Mouse (Mus musculus) hindbrain, embryonic 13.5 days (tissue): ENCODE measurements around the gene Bmpr1a. TPM values are rescaled to one million over a fixed set of nuclear protein-coding genes. Genes with fewer than 3 reads are reported as not detected.

ENCODE experiments used
- ATAC-seq: fragments of 200-750 bp; cut with Nextera tagmentation; 2 replicates; pipeline ENCODE4 v1.8.0; 2017; ENCODE audit warnings: moderate TSS enrichment; ENCODE audit not compliant: low FRiP score
- H3K27ac ChIP-seq: fragments of 300-500 bp; sonication (generic); 2 replicates; pipeline ENCODE4 v1.5.1; 2015; ENCODE audit warnings: inconsistent platforms, mild to moderate bottlenecking, moderate library complexity
- H3K27me3 ChIP-seq: fragments of 300-500 bp; sonication (generic); 2 replicates; pipeline ENCODE4 v1.6.1; 2015; ENCODE audit warnings: mild to moderate bottlenecking, inconsistent platforms
- H3K36me3 ChIP-seq: fragments of 300-500 bp; sonication (generic); 2 replicates; pipeline ENCODE4 v1.6.1; 2015; ENCODE audit warnings: mild to moderate bottlenecking, inconsistent platforms
- H3K4me1 ChIP-seq: fragments of 300-500 bp; sonication (generic); replicated peaks from 2 replicates; pipeline ENCODE4 v1.6.1; 2015; ENCODE audit warnings: inconsistent platforms
- H3K4me2 ChIP-seq: fragments of 300-500 bp; sonication (generic); 2 replicates; pipeline ENCODE4 v1.6.1; 2015; ENCODE audit warnings: inconsistent platforms, mild to moderate bottlenecking, moderate library complexity
- H3K4me3 ChIP-seq: fragments of 300-500 bp; sonication (generic); 2 replicates; pipeline ENCODE4 v1.5.1; 2015; ENCODE audit warnings: mild to moderate bottlenecking, inconsistent platforms
- H3K9ac ChIP-seq: fragments of 300-500 bp; sonication (generic); 2 replicates; pipeline ENCODE4 v1.6.1; 2015; ENCODE audit warnings: mild to moderate bottlenecking, inconsistent platforms
- H3K9me3 ChIP-seq: fragments of 300-500 bp; sonication (generic); 2 replicates; pipeline ENCODE4 v1.6.1; 2016; ENCODE audit warnings: inconsistent platforms
- WGBS: fragments of 180-500 bp; shearing (Covaris S2); methylation state at CpG from one replicate; pipeline ENCODE4 v1.1.7; 2015; 5-methylcytosine and 5-hydroxymethylcytosine counted together
- polyA plus RNA-seq: library from polyadenylated mRNA; unstranded; fragments of >200 nt; fragmentation: Nextera tagmentation; extraction: Ambion mirVana; gene quantifications from 2 replicates; pipeline ENCODE4 v1.2.1, GENCODE M21; 2015

Gene Bmpr1a
- polyA plus RNA-seq, 1 experiment from 2014 or later, result 20.5 TPM

- H3K9me3 ChIP-seq, result no peaks in the 10 kb centered on the region
- no peaks in the 10 kb centered on the region for H3K27me3 ChIP-seq
- WGBS, result 49% methylated on average over 6 of the region's 6 CpGs
- H3K4me1 ChIP-seq, result peaks cover 21% of the 10 kb centered on the region
- H3K9ac ChIP-seq, result no peak overlapping the region
- no peak overlapping the region for H3K4me3 ChIP-seq
- peak overlapping the region; percentile 71 for H3K27ac ChIP-seq
- peak; percentile 76; the same call in 1 of the 2 replicates for ATAC-seq
- H3K4me2 ChIP-seq, result no peak overlapping the region
- no peaks in the 10 kb centered on the region for H3K36me3 ChIP-seq
Observed at GRCm38 (mm10) chr14:34483469-34484341, 19.4 kb downstream of the Bmpr1a start.

- no peaks in the 10 kb centered on the region for H3K4me1 ChIP-seq
- no peak overlapping the region for H3K27ac ChIP-seq
- ATAC-seq, result no peak
- no peaks in the 10 kb centered on the region for H3K9me3 ChIP-seq
- no peaks in the 10 kb centered on the region for H3K27me3 ChIP-seq
- H3K4me2 ChIP-seq, result no peak overlapping the region
- H3K36me3 ChIP-seq, result no peaks in the 10 kb centered on the region
- H3K4me3 ChIP-seq, result no peak overlapping the region
- no peak overlapping the region for H3K9ac ChIP-seq
Observed at GRCm38 (mm10) chr14:34471591-34471990, 31.6 kb downstream of the Bmpr1a start.

GRCm38 (mm10) chr14:34466291-34466690, 36.9 kb downstream of the Bmpr1a start:
- Histone ChIP-seq H3K4me2 (no peak overlapping the region), H3K27ac (no peak overlapping the region), H3K4me1 (no peaks in the 10 kb centered on the region; the same call in 1 of the 2 replicates), H3K9ac (no peak overlapping the region), H3K4me3 (no peak overlapping the region), H3K9me3 (no peaks in the 10 kb centered on the region), H3K27me3 (no peaks in the 10 kb centered on the region), H3K36me3 (no peaks in the 10 kb centered on the region)
- no peak for ATAC-seq
- WGBS, result 72% methylated on average over 3 of the region's 3 CpGs

GRCm38 (mm10) chr14:34459386-34459785, 43.8 kb downstream of the Bmpr1a start:
- 90% methylated on average over 2 of the region's 2 CpGs for WGBS

GRCm38 (mm10) chr14:34458880-34459279, 44.3 kb downstream of the Bmpr1a start:
- Histone ChIP-seq H3K4me1 (peaks cover 6% of the 10 kb centered on the region), H3K4me2 (no peak overlapping the region), H3K27me3 (no peaks in the 10 kb centered on the region), H3K36me3 (no peaks in the 10 kb centered on the region), H3K9me3 (no peaks in the 10 kb centered on the region), H3K27ac (no peak overlapping the region), H3K4me3 (no peak overlapping the region), H3K9ac (no peak overlapping the region)
- 88% methylated on average over 1 of the region's 1 CpGs for WGBS
- 0 out of 2 replicates have a peak, but pooled peaks have one; percentile 59 for ATAC-seq

More at GRCm38 (mm10) chr14:34459386-34459785, 43.8 kb downstream of the Bmpr1a start:
- Histone ChIP-seq H3K36me3 (no peaks in the 10 kb centered on the region), H3K27me3 (no peaks in the 10 kb centered on the region), H3K9me3 (no peaks in the 10 kb centered on the region), H3K4me3 (no peak overlapping the region), H3K4me2 (no peak overlapping the region), H3K9ac (no peak overlapping the region), H3K27ac (no peak overlapping the region), H3K4me1 (peaks cover 1% of the 10 kb centered on the region)
- ATAC-seq, result no peak

- Histone ChIP-seq H3K27ac (peak overlapping the region; percentile 82), H3K27me3 (no peaks in the 10 kb centered on the region), H3K9ac (no peak overlapping the region), H3K36me3 (no peaks in the 10 kb centered on the region), H3K9me3 (no peaks in the 10 kb centered on the region), H3K4me3 (no peak overlapping the region), H3K4me2 (no peak overlapping the region), H3K4me1 (peaks cover 13% of the 10 kb centered on the region)
- ATAC-seq, result no peak
- 50% methylated on average over 3 of the region's 3 CpGs for WGBS
Observed at GRCm38 (mm10) chr14:34454282-34454681, 48.9 kb downstream of the Bmpr1a start.

GRCm38 (mm10) chr14:34453648-34454047, 49.5 kb downstream of the Bmpr1a start:
- Histone ChIP-seq H3K4me1 (peaks cover 13% of the 10 kb centered on the region), H3K9me3 (no peaks in the 10 kb centered on the region), H3K4me3 (no peak overlapping the region), H3K27me3 (no peaks in the 10 kb centered on the region), H3K36me3 (no peaks in the 10 kb centered on the region), H3K9ac (peak overlapping the region; percentile 39; the same call in 1 of the 2 replicates), H3K27ac (peak overlapping the region; percentile 82), H3K4me2 (0 out of 2 replicates have a peak overlapping the region, but pooled peaks have one; percentile 21)
- ATAC-seq, result peak; percentile 40; the same call in 1 of the 2 replicates
- WGBS, result 5% methylated on average over 6 of the region's 6 CpGs

- Histone ChIP-seq H3K9ac (no peak overlapping the region), H3K27ac (no peak overlapping the region), H3K36me3 (peaks cover 5% of the 10 kb centered on the region), H3K9me3 (no peaks in the 10 kb centered on the region), H3K4me2 (no peak overlapping the region), H3K27me3 (no peaks in the 10 kb centered on the region), H3K4me3 (no peak overlapping the region), H3K4me1 (peaks cover 13% of the 10 kb centered on the region)
- no peak for ATAC-seq
Observed at GRCm38 (mm10) chr14:34451872-34452271, 51.3 kb downstream of the Bmpr1a start.

- 96% methylated on average over 5 of the region's 5 CpGs for WGBS
- no peaks in the 10 kb centered on the region for H3K9me3 ChIP-seq
- H3K4me3 ChIP-seq, result no peak overlapping the region
- no peaks in the 10 kb centered on the region for H3K27me3 ChIP-seq
- peaks cover 10% of the 10 kb centered on the region for H3K36me3 ChIP-seq
- no peak for ATAC-seq
- no peak overlapping the region for H3K9ac ChIP-seq
- H3K27ac ChIP-seq, result no peak overlapping the region
- no peak overlapping the region for H3K4me2 ChIP-seq
- peaks cover 13% of the 10 kb centered on the region for H3K4me1 ChIP-seq
Observed at GRCm38 (mm10) chr14:34450451-34450850, 52.7 kb downstream of the Bmpr1a start.

- Histone ChIP-seq H3K4me2 (no peak overlapping the region), H3K27ac (no peak overlapping the region), H3K4me3 (no peak overlapping the region), H3K36me3 (peaks cover 10% of the 10 kb centered on the region), H3K9me3 (no peaks in the 10 kb centered on the region), H3K4me1 (peaks cover 13% of the 10 kb centered on the region), H3K27me3 (no peaks in the 10 kb centered on the region), H3K9ac (no peak overlapping the region)
- ATAC-seq, result no peak
- WGBS, result 34% methylated on average over 9 of the region's 9 CpGs
Observed at GRCm38 (mm10) chr14:34449807-34450206, 53.3 kb downstream of the Bmpr1a start.

GRCm38 (mm10) chr14:34448398-34448797, 54.7 kb downstream of the Bmpr1a start:
- Histone ChIP-seq H3K36me3 (peaks cover 10% of the 10 kb centered on the region), H3K27me3 (no peaks in the 10 kb centered on the region), H3K4me2 (no peak overlapping the region), H3K4me3 (no peak overlapping the region), H3K9me3 (no peaks in the 10 kb centered on the region), H3K4me1 (peaks cover 8% of the 10 kb centered on the region), H3K27ac (no peak overlapping the region), H3K9ac (no peak overlapping the region)
- no peak for ATAC-seq

GRCm38 (mm10) chr14:34447659-34448058, 55.5 kb downstream of the Bmpr1a start:
- Histone ChIP-seq H3K27ac (no peak overlapping the region), H3K27me3 (no peaks in the 10 kb centered on the region), H3K36me3 (peaks cover 10% of the 10 kb centered on the region), H3K4me3 (no peak overlapping the region), H3K9me3 (no peaks in the 10 kb centered on the region), H3K4me2 (no peak overlapping the region), H3K4me1 (peaks cover 9% of the 10 kb centered on the region; the same call in 1 of the 2 replicates), H3K9ac (no peak overlapping the region)
- ATAC-seq, result no peak
- 80% methylated on average over 4 of the region's 4 CpGs for WGBS

- peaks cover 10% of the 10 kb centered on the region for H3K36me3 ChIP-seq
- peaks cover 11% of the 10 kb centered on the region; the same call in 1 of the 2 replicates for H3K4me1 ChIP-seq
- H3K27me3 ChIP-seq, result no peaks in the 10 kb centered on the region
- H3K4me3 ChIP-seq, result no peak overlapping the region
- H3K4me2 ChIP-seq, result no peak overlapping the region
- H3K27ac ChIP-seq, result no peak overlapping the region
- no peak for ATAC-seq
- 95% methylated on average over 6 of the region's 6 CpGs for WGBS
- no peaks in the 10 kb centered on the region for H3K9me3 ChIP-seq
- no peak overlapping the region for H3K9ac ChIP-seq
Observed at GRCm38 (mm10) chr14:34446624-34447023, 56.5 kb downstream of the Bmpr1a start.
